Mouse (Mus musculus): ENCODE measurements around the gene Gm45785.
"Not testable (repeated sequence)": the region's sequence is repeated elsewhere in the genome, so short reads cannot be mapped to it uniquely, and the experiment has no call there.

Gm45785 gene

DNA sequence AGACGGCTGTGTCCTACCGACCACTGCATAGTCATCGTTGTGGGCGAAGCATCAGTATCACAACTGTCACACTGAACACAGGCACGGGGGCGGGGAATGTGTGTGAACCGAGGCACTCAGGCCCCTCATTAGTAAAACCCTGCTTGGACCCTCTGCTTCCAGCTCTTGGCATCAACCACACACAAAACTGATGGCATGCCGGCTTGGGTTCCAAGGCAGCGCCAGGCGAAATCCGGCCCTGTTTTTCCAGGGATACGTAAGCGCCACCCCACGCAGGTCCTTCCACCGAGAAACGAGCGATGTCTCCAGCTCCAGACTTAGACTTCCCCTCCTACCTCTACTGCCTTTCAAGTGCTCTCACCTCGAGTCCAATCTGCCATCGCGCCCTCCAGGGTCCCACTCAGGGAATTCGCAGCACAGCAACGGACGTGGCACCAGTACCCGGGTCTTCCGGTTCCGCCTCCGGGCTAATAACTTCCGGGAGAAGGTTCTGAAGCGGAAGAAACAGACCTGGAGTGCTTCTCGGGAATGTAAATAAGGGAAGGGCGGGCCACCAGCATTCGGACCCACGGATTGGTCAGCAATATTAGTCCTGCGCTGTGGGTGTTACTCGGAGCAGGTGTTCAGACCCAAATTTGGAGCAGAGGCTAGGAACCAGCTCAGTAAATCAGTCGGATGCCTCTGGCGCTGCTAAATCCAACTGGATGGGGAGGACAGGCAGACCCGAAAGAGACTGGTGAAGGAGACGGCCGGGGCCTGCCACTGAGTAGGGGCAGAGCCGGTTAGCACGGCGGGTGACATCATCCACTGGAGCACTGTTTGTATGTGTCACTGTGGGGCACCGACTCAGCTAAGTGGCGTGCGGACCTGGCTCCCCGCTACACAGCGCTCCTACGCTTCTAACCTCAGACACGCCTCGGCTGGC, at the start of gene Gm45785:
TSS of gene Gm45785 (minus strand) at position 472 of the 925 bp plus-strand sequence.
- peak; percentile 96 for DNase-seq (ENCODE audit: low read depth, low spot score)

DNA sequence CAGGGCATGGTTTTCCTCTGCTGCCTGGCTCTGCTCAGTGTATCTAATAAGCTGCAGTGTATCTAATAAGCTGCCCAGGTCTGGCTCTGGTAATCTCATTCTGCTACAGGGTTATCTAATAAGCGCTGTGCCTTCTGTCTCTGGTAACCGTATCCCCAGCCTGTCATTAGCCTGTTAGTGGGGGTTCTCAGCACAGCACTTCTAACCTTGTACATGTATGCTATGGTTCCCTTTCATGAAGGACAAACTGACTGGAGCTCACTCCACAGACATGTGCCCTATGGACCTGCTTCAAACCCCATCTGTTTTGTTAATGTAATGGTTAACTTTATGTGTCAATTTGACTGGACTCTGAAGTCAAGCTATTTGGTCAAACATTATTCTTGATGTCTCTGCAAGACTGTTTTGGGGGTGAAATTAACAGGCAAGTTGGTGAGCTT, 49.5 kb upstream of the Gm45785 start:
- no peak for DNase-seq (ENCODE audit: low read depth, low spot score)

DNA sequence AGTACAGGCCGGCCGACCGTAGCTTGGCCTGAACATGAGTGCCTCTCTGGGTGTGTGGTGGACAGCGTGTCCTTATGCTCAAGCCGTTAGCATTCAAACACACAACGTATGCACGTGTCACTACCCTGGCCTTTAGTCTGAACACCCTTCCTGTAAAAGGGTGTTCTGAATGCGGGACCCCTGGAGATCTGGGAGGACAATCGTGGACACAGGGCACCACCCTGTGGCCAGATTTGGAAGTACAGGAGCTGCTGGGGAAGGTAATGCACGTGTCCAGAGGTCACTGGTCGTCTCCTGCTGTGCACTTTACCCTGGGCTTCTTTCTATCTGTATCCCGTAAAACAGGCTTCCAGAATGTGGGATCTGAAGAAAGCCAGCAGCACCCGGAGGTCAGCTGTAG, 47.1 kb upstream of the Gm45785 start:
- DNase-seq (ENCODE audit: low read depth, low spot score), result no peak

DNA sequence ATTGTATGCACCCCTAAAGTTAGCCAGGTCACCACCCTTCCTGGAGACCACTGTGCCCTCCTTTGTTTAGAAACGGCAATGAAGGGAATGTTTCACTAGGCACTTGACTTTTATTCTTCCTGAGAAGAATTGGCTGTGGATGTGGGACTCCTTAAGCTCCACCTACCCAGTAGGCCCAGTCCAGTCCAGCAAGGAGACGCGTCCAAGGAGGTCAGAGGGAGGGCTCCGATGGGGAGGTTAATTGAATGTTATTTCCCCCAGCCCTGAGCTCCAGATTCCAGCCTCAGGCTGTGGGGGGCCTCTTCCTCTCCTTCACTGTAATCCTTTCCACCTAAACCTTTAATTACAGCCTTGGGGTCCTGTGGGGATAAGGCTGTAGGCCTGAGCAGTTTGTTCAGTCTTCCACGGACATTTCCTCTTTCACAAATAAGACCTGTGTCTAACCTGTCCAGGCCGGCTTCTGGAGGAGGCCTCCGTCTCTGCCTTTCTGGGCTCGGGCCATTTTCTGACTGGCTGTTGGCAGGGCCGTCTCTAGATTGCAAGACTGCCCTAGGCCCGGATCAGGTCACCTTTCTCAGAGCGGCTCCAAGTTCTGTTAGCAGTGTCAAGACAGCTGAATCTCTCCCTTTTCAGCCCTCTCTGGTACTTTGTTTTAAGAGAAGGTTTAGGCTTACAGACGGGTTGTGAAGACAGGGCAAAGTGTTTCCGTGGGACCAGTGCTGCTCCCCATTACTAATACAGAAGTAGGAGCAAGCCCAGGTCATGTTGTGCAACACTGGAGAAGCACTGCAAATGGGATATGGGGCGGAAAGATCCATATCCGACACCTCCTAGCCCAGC, 46.1 kb upstream of the Gm45785 start:
- DNase-seq (ENCODE audit: low read depth, low spot score), result no peak

DNA sequence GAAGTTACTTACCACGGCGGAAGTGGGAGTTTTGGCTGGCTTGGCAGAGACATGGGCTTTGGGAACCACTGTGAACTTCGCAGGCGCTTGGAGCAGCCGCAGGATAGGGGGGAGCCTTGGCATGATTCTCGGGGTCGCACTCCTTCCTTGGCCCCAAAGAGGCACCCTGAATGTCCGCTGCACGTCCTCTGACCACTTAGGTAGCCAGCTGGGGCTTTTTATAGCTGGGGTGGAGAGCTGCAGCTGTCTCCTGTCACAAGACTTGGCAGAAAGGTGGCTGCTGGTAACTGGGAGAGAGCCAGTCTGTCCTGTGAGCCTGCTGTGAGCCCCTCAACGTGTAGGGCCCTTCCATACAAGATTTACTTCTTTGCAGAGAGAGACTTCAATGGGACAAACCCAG, 44.1 kb upstream of the Gm45785 start, which contains the start of gene Cox8b:
TSS of gene Cox8b (minus strand) at position 227 of the 400 bp plus-strand sequence.
- DNase-seq (ENCODE audit: low read depth, low spot score), result no peak

DNA sequence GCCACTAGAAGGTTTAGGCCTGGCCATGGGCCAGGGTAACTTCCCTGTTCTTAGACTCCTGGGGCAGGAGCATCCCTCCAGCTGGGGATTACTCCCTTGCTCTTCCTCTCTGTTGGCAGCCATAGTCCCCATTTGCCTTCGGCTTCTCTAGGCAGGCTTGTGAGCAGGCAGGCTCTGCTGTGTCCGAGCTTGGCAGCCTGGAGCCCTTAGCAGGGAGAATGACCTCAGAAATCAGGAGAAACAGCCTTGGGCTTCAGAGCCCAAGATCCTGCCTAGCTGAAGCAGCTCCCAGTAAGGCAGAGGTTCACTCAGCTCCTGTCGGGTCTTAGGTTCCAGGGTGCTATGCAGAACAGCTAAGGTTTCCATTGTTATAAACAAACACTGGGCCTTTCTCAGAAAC, 43.0 kb upstream of the Gm45785 start:
- DNase-seq (ENCODE audit: low read depth, low spot score), result no peak

DNA sequence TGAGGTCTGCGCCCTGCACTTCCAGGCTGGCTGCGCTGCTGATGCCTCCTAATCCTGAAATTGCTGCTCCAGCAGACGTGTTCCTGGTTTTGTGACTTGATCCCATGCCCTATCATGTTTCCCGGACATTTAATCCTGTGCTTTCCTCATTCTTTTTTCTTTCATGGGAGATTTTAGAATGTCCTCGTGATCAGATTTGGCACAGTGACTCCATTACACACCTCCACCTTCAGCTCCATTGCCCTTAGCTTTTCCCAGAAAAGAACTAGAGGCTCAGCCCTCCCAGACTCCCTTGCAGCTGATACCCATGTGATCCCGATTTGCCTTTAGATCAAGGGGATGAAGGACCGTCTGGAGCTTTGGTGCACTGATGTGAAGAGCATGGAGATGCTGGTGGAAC, 41.7 kb upstream of the Gm45785 start:
- DNase-seq (ENCODE audit: low read depth, low spot score), result no peak

DNA sequence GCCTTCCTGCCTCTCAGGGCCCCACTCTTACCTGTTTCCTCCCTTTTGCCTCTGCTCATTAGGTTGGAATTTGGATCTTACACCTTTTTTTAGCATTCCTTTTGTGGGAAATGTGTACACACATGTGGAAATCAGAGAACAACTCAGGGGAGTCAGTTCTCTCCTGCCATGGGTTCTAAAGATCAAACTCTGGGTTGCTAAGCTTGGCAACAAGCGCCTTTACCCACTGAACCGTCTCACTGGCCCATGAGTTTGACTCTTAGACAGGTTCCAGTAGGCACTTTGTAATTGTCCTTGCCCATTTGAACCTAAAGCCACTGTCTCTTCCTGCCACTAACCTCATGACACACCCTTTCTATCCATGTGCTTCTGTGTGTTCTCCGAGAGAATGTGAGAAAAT, 38.5 kb upstream of the Gm45785 start:
- DNase-seq (ENCODE audit: low read depth, low spot score), result no peak

DNA sequence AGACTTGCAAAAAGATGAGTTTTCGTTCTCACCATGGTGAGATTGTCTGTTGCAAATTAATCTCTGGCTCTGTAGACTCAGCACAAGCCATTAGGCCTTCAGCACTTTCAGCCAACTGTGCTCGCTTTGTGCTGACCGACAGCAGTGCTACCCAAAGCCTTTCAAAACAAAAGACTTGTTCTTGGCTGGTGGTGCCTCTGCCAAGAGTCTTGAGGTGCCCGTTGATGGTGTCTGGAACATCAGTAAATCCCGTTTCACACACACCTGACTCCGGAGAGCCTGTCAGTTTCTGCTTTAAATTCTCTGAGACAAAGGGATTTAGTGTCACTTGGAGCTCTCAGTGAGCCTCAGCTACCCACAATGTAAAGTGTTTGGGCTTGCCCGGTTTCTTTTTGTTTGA, 37.9 kb upstream of the Gm45785 start:
- no peak for DNase-seq (ENCODE audit: low read depth, low spot score)

DNA sequence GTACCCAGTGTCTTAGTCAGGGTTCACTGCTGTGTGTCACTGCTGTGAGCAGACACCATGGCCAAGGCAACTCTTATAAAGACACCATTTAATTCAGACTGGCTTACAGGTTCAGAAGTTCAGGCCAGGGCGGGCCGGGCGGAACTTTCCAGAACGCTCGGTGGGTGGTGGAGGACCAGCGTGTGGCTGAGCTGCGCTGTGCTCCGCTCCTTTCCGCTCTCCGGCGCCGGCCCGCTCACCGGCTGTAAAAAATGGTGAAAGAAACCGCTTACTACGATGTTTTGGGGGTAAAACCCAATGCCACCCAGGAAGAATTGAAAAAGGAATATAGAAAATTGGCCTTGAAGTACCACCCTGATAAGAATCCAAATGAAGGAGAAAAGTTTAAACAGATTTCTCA, 34.5 kb upstream of the Gm45785 start:
- DNase-seq (ENCODE audit: low read depth, low spot score), result not testable (repeated sequence)

DNA sequence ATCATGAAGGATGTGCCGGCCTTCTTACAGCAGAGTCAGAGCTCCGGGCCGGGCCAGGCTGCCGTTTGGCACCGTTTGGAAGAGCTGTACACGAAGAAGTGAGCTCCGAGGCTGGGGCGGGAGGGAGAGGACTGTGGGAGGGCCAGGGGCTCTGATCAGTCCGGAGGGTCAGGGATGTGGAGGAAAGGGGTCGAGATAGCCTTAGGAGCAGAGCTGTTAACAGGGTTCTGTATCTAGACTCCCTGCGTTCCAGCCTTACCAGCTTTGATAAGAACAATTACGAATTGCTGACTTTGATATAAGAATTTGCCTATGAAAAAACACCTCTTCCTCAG, 26.3 kb upstream of the Gm45785 start:
- DNase-seq (ENCODE audit: low read depth, low spot score), result no peak

DNA sequence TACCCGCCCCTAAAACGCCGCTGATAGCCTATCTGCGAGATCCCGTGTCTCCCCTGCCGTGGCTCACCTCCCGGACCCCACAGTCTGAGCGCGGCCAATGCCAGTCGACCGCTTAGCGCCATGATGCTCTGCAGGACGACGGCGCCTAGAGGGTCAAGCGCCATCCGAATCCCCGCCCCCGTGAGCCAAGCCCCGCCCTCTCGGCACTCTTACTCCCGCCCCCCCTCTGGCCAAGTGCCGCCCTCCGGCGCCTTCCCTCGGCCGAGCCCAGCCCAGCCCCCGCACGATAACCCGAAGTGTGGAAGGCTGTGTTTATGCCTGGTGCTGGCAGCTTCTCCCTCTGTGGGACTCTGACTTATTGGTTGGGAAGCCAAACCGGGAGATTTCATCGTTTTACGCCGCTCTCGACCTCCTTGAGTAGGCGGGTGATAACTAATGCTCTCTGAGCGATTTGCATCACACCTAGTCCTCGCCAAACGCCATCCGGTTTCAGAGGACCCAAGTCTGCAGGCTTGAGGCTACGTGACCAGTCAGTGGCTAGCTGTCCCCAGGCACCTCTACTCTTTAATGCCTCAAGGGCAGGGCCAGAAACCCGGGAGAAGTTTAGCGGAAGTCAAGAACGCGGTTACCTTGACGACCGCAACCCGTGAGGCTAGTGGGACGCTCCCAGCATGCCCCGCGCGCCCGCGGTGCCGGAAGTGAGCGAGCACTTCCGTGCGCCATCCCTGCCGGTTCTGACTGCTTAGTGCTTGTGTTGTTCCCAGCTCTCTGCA, 25.8 kb upstream of the Gm45785 start, which contains the start of the genes Psmd13 and Sirt3:
TSS of gene Psmd13 (plus strand) at position 273 of the 773 bp plus-strand sequence.
TSS of gene Sirt3 (minus strand) at position 614 of the 773 bp plus-strand sequence.
- DNase-seq (ENCODE audit: low read depth, low spot score), result peak; percentile 92

DNA sequence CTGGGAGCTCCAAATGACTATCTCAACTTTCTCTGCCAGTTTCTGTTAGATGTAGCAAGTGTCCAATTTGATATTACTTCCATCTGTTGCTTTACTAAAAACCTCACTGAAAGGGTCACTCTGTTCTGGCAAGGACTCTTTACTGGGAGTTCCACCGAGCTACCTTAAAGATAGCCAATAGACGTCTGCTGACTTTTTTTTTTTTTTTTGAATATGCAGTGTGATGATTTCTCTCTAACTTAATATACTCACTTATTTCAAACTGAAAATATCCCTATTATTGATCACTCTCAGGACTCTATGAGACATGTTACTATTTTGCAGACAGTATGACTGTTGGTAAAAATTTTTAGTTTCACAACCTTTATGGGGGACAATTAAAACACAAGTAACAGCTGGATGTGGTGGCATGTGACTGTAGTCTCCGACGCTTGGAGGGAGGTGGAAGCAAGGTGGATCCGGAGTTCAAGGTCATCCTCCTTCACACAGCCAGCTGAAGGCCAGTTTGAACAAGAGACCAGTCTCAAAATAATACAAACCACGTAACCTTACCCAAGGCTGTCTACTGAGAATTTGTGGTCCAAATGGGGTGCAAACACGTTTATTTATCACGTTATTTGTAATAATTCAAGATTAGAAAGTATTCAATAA, 24.9 kb upstream of the Gm45785 start:
- DNase-seq (ENCODE audit: low read depth, low spot score), result no peak

DNA sequence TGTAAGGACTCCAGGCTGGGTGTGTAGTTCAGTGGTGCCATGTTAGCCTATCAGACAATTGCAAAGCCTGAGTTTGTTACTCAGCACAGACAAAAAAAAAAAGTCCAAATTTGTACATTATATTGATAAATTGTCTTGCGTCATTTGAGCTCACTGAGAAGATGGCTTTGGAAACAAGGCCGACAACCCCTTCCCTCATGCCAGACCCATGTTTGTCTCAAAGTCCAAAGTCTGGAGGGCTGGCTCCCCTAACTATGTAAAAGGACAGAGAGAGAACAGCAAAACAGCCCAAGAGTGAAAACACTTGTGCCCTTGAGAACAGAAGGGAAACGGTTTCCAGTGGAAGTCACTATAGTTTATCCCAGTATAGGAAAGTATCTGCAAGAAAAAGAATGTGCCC, 24.3 kb upstream of the Gm45785 start:
- DNase-seq (ENCODE audit: low read depth, low spot score), result no peak

DNA sequence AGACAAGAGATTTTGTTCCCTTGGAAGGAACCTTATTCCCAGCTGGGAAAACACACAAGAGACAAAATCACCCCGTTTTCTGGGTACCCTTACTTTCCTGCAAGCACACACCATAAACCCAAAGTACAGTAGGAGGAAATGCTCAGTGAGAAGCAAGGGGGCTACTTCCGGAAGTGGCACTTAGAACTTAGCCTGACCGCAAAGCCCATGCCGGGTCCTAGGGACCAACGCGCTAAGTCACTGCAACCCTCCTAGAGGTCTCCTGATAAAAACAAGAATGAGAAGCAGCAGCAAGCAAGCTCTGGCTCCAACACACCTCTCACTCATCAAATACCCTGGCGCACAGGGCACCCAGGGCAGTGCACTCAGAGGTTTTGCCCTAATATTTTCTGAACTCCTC, 23.2 kb upstream of the Gm45785 start:
- DNase-seq (ENCODE audit: low read depth, low spot score), result no peak

DNA sequence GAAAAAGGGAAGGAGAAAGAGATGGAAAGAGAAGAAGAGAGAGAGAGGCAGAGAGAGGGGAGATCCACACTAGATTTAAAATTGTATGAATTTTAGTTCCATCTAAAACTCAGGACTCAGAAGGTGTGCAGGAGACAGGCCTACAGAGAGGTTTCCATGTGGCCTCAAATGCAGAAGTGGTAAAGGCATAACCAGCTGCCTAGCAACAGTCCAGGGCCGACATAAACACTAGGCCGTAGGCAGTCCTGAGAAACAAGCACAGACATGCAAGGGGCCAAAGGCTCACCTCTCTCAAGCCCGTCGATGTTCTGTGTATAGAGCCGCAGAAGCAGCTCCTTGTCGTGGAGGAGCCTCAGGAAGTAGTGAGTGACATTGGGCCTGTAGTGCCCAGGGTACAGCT, 21.2 kb upstream of the Gm45785 start:
- DNase-seq (ENCODE audit: low read depth, low spot score), result no peak

DNA sequence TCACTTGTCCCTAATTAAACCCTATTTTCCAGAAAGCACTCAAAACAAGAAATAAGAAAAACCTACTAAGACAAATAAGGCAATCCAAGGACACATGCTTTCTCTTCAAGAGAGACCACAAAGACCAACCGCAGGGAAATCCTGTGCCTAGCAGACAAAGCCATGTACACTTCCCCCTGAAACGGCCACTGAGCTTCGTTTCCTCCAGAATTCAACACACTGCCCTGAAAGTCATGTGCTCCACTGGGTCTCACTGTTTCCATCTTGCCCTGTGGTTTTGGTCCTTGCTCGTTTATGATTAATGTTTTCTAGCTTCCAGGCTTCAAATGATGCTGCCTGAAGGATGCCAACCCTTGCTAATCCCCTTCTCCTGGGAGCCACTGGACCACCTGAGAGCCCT, 18.1 kb upstream of the Gm45785 start:
- no peak for DNase-seq (ENCODE audit: low read depth, low spot score)

DNA sequence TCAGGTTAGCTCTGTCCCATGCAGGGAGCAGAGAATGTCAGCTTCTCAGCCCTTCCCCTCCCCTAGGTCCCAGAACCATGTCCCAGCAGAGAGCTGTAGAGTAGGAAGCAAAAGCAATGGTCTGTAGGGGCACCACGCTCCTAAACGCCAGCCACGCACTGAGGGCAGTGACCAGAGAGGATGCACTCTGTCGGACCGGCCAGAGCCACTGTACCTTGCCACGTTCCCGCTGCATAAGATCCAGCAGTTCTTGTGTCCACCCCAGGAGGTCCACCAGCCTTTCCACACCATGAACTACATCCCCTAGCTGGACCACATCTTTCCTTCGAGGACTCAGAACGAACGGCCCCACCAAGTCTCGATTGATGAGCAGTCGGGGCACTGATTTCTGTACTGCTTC, 8.6 kb upstream of the Gm45785 start:
- no peak for DNase-seq (ENCODE audit: low read depth, low spot score)

DNA sequence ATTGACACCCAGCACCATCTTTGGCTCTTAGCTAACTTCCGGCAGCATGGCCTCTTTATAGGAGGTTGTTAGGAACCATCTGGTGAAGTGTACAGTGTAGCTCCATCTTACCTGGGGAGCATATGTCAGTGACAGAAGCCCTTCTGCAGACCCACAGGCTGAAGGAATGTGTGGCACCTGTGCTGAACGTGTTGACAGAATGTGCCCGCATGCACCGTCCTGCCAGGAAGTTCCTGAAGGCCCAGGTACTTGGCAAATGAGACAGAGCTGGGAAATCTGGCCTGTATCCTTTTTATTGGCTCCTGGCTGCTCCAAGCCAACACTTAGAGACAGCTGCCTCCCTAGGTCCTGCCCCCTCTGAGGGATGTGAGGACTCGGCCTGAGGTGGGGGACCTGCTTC, 4.6 kb upstream of the Gm45785 start:
- no peak for DNase-seq (ENCODE audit: low read depth, low spot score)

DNA sequence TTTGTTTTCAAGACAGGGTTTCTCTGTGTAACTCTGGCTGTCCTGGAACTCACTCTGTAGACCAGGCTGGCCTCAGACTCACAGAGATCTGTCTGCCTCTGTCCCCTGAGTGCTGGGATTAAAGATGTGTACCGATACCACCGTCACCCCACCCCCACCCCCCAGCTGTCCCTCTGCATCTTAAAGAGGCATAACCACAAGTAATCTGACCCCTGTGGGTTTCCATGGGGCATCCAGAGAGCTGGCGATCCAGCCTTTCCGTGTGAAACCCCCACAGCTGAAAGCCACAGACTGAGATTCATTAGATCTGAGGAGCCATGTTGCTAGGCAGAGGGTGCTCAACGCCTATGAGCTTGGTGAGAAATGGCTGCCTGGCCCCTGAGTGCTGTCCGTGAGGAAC, 3.9 kb upstream of the Gm45785 start:
- no peak for DNase-seq (ENCODE audit: low read depth, low spot score)

DNA sequence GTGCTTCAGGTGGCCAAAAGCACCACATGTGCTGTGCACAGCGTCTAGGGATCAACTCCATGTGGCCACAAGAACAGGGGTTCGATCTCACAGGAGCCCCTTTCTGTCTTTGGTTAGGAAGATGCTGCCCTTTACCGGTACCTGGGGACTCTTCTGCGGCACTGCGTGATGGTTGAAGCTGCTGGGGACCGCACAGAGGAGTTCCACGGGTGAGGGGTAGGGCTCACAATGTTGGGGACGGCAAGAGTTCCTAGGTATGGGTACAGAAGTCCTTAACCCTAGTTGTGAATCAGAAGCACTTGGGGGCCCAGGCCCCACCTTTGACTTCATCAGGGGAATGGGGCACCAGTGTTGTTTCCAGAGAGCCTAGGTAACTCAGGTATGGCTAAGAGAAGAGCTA, 2.6 kb upstream of the Gm45785 start:
- no peak for DNase-seq (ENCODE audit: low read depth, low spot score)

All from telencephalon, adult 2 months (tissue).